Mouse (Mus musculus): Measurements from ENCODE around the gene Rusc2. TPM values are rescaled to one million over a fixed set of nuclear protein-coding genes. Genes with fewer than 3 reads are reported as not detected.

The Rusc2 gene
- polyA plus RNA-seq, 1 experiment from 2014 or later = 15.1 TPM

GRCm38 (mm10) chr4:43391521-43392050, 9.8 kb downstream of the Rusc2 start:
- no peak for ATAC-seq (ENCODE audit: insufficient read depth, low FRiP score)
- peaks cover 26% of the 10 kb centered on the region for H3K4me1 ChIP-seq (ENCODE audit: control insufficient read depth, insufficient read depth, low read length)
- no peaks in the 10 kb centered on the region for H3K9me3 ChIP-seq (replicated peaks; ENCODE audit: control insufficient read depth, low read length)
- no peak overlapping the region for H3K27ac ChIP-seq (ENCODE audit: low read length)
- no peaks in the 10 kb centered on the region for H3K27me3 ChIP-seq (ENCODE audit: control insufficient read depth, insufficient read depth, low read length)
- 75% methylated on average over 3 of the region's 3 CpGs for WGBS
- H3K4me2 ChIP-seq (ENCODE audit: low read depth, low read length) = no peak overlapping the region
- no peak overlapping the region for H3K4me3 ChIP-seq (replicated peaks; ENCODE audit: low read length)
- H3K36me3 ChIP-seq (ENCODE audit: control insufficient read depth, insufficient read depth, low read length) = no peaks in the 10 kb centered on the region
- H3K9ac ChIP-seq (ENCODE audit: low read length) = no peak overlapping the region

GRCm38 (mm10) chr4:43394345-43394891, 12.6 kb downstream of the Rusc2 start:
- Histone ChIP-seq H3K4me1 (ENCODE audit: control insufficient read depth, insufficient read depth, low read length) (peaks cover 35% of the 10 kb centered on the region), H3K9ac (ENCODE audit: low read length) (peak overlapping the region; percentile 60), H3K4me3 (replicated peaks; ENCODE audit: low read length) (no peak overlapping the region), H3K9me3 (replicated peaks; ENCODE audit: control insufficient read depth, low read length) (no peaks in the 10 kb centered on the region), H3K4me2 (ENCODE audit: low read depth, low read length) (peak overlapping the region; percentile 25; the same call in 1 of the 2 replicates), H3K27me3 (ENCODE audit: control insufficient read depth, insufficient read depth, low read length) (no peaks in the 10 kb centered on the region), H3K27ac (ENCODE audit: low read length) (peak overlapping the region; percentile 99), H3K36me3 (ENCODE audit: control insufficient read depth, insufficient read depth, low read length) (no peaks in the 10 kb centered on the region)
- peak; percentile 89 for ATAC-seq (ENCODE audit: insufficient read depth, low FRiP score)
- WGBS = 14% methylated on average over 15 of the region's 15 CpGs

- Histone ChIP-seq H3K9ac (ENCODE audit: low read length) (peak overlapping the region; percentile 60), H3K4me1 (ENCODE audit: control insufficient read depth, insufficient read depth, low read length) (peaks cover 39% of the 10 kb centered on the region), H3K4me3 (replicated peaks; ENCODE audit: low read length) (no peak overlapping the region), H3K27me3 (ENCODE audit: control insufficient read depth, insufficient read depth, low read length) (no peaks in the 10 kb centered on the region), H3K36me3 (ENCODE audit: control insufficient read depth, insufficient read depth, low read length) (no peaks in the 10 kb centered on the region), H3K27ac (ENCODE audit: low read length) (peak overlapping the region; percentile 99), H3K9me3 (replicated peaks; ENCODE audit: control insufficient read depth, low read length) (no peaks in the 10 kb centered on the region), H3K4me2 (ENCODE audit: low read depth, low read length) (peak overlapping the region; percentile 25; the same call in 1 of the 2 replicates)
- 77% methylated on average over 5 of the region's 5 CpGs for WGBS
- no peak for ATAC-seq (ENCODE audit: insufficient read depth, low FRiP score)
Observed at GRCm38 (mm10) chr4:43395147-43395546, 13.4 kb downstream of the Rusc2 start.

- Histone ChIP-seq H3K4me3 (replicated peaks; ENCODE audit: low read length) (no peak overlapping the region), H3K9ac (ENCODE audit: low read length) (no peak overlapping the region), H3K4me2 (ENCODE audit: low read depth, low read length) (no peak overlapping the region), H3K4me1 (ENCODE audit: control insufficient read depth, insufficient read depth, low read length) (peaks cover 41% of the 10 kb centered on the region), H3K27me3 (ENCODE audit: control insufficient read depth, insufficient read depth, low read length) (no peaks in the 10 kb centered on the region), H3K36me3 (ENCODE audit: control insufficient read depth, insufficient read depth, low read length) (no peaks in the 10 kb centered on the region), H3K27ac (ENCODE audit: low read length) (no peak overlapping the region; the same call in 1 of the 2 replicates), H3K9me3 (replicated peaks; ENCODE audit: control insufficient read depth, low read length) (no peaks in the 10 kb centered on the region)
- 72% methylated on average over 9 of the region's 9 CpGs for WGBS
- no peak for ATAC-seq (ENCODE audit: insufficient read depth, low FRiP score)
Observed at GRCm38 (mm10) chr4:43395836-43396235, 14.1 kb downstream of the Rusc2 start.

GRCm38 (mm10) chr4:43396381-43396780, 14.6 kb downstream of the Rusc2 start:
- Histone ChIP-seq H3K36me3 (ENCODE audit: control insufficient read depth, insufficient read depth, low read length) (no peaks in the 10 kb centered on the region), H3K4me3 (replicated peaks; ENCODE audit: low read length) (no peak overlapping the region), H3K4me1 (ENCODE audit: control insufficient read depth, insufficient read depth, low read length) (peaks cover 46% of the 10 kb centered on the region), H3K9ac (ENCODE audit: low read length) (no peak overlapping the region), H3K9me3 (replicated peaks; ENCODE audit: control insufficient read depth, low read length) (no peaks in the 10 kb centered on the region), H3K4me2 (ENCODE audit: low read depth, low read length) (no peak overlapping the region), H3K27ac (ENCODE audit: low read length) (no peak overlapping the region), H3K27me3 (ENCODE audit: control insufficient read depth, insufficient read depth, low read length) (no peaks in the 10 kb centered on the region)
- ATAC-seq (ENCODE audit: insufficient read depth, low FRiP score) = no peak
- 77% methylated on average over 5 of the region's 5 CpGs for whole genome bisulfite sequencing

GRCm38 (mm10) chr4:43398014-43398413, 16.2 kb downstream of the Rusc2 start:
- Histone ChIP-seq H3K4me3 (replicated peaks; ENCODE audit: low read length) (no peak overlapping the region), H3K4me2 (ENCODE audit: low read depth, low read length) (no peak overlapping the region), H3K4me1 (ENCODE audit: control insufficient read depth, insufficient read depth, low read length) (peaks cover 58% of the 10 kb centered on the region), H3K36me3 (ENCODE audit: control insufficient read depth, insufficient read depth, low read length) (no peaks in the 10 kb centered on the region), H3K9me3 (replicated peaks; ENCODE audit: control insufficient read depth, low read length) (no peaks in the 10 kb centered on the region), H3K27ac (ENCODE audit: low read length) (no peak overlapping the region), H3K9ac (ENCODE audit: low read length) (no peak overlapping the region), H3K27me3 (ENCODE audit: control insufficient read depth, insufficient read depth, low read length) (no peaks in the 10 kb centered on the region)
- WGBS = 70% methylated on average over 4 of the region's 4 CpGs
- no peak for ATAC-seq (ENCODE audit: insufficient read depth, low FRiP score)

GRCm38 (mm10) chr4:43398829-43399331, 17.1 kb downstream of the Rusc2 start:
- no peaks in the 10 kb centered on the region for H3K27me3 ChIP-seq (ENCODE audit: control insufficient read depth, insufficient read depth, low read length)
- H3K9me3 ChIP-seq (replicated peaks; ENCODE audit: control insufficient read depth, low read length) = no peaks in the 10 kb centered on the region
- peaks cover 56% of the 10 kb centered on the region for H3K4me1 ChIP-seq (ENCODE audit: control insufficient read depth, insufficient read depth, low read length)
- H3K36me3 ChIP-seq (ENCODE audit: control insufficient read depth, insufficient read depth, low read length) = no peaks in the 10 kb centered on the region
- ATAC-seq (ENCODE audit: insufficient read depth, low FRiP score) = no peak
- H3K27ac ChIP-seq (ENCODE audit: low read length) = peak overlapping the region; percentile 84
- peak overlapping the region; percentile 21; the same call in 1 of the 2 replicates for H3K4me2 ChIP-seq (ENCODE audit: low read depth, low read length)
- 28% methylated on average over 17 of the region's 17 CpGs for WGBS
- no peak overlapping the region for H3K4me3 ChIP-seq (replicated peaks; ENCODE audit: low read length)
- H3K9ac ChIP-seq (ENCODE audit: low read length) = peak overlapping the region; percentile 34; the same call in 1 of the 2 replicates

- H3K9ac ChIP-seq (ENCODE audit: low read length) = peak overlapping the region; percentile 34; the same call in 1 of the 2 replicates
- peak overlapping the region; percentile 84 for H3K27ac ChIP-seq (ENCODE audit: low read length)
- peaks cover 50% of the 10 kb centered on the region for H3K4me1 ChIP-seq (ENCODE audit: control insufficient read depth, insufficient read depth, low read length)
- 62% methylated on average over 31 of the region's 31 CpGs for WGBS
- ATAC-seq (ENCODE audit: insufficient read depth, low FRiP score) = peak; percentile 25; the same call in 1 of the 2 replicates
- no peak overlapping the region for H3K4me3 ChIP-seq (replicated peaks; ENCODE audit: low read length)
- H3K36me3 ChIP-seq (ENCODE audit: control insufficient read depth, insufficient read depth, low read length) = no peaks in the 10 kb centered on the region
- H3K27me3 ChIP-seq (ENCODE audit: control insufficient read depth, insufficient read depth, low read length) = no peaks in the 10 kb centered on the region
- no peaks in the 10 kb centered on the region for H3K9me3 ChIP-seq (replicated peaks; ENCODE audit: control insufficient read depth, low read length)
- peak overlapping the region; percentile 21; the same call in 1 of the 2 replicates for H3K4me2 ChIP-seq (ENCODE audit: low read depth, low read length)
Observed at GRCm38 (mm10) chr4:43399391-43400131, 17.8 kb downstream of the Rusc2 start.

- peak; percentile 76 for ATAC-seq (ENCODE audit: insufficient read depth, low FRiP score)
- H3K9ac ChIP-seq (ENCODE audit: low read length) = peak overlapping the region; percentile 11; the same call in 1 of the 2 replicates
- WGBS = 22% methylated on average over 10 of the region's 10 CpGs
Observed at GRCm38 (mm10) chr4:43400976-43401375, 19.2 kb downstream of the Rusc2 start.

More at GRCm38 (mm10) chr4:43400976-43401375, 19.2 kb downstream of the Rusc2 start:
- Histone ChIP-seq H3K36me3 (ENCODE audit: control insufficient read depth, insufficient read depth, low read length) (no peaks in the 10 kb centered on the region), H3K4me2 (ENCODE audit: low read depth, low read length) (peak overlapping the region; percentile 33), H3K27me3 (ENCODE audit: control insufficient read depth, insufficient read depth, low read length) (no peaks in the 10 kb centered on the region), H3K9me3 (replicated peaks; ENCODE audit: control insufficient read depth, low read length) (no peaks in the 10 kb centered on the region), H3K4me1 (ENCODE audit: control insufficient read depth, insufficient read depth, low read length) (peaks cover 47% of the 10 kb centered on the region), H3K4me3 (replicated peaks; ENCODE audit: low read length) (peak overlapping the region; percentile 15), H3K27ac (ENCODE audit: low read length) (peak overlapping the region; percentile 84)
